ENCODE assay signal across 8 mouse cellular contexts in genomic region chr17:36257969-36258368, GRCm38 (mm10). TPM values are rescaled to one million over a fixed set of nuclear protein-coding genes. Genes with fewer than 3 reads are reported as not detected.
DNase-seq lines count a peak whose midpoint lies in the region; ATAC-seq lines count a peak whose summit lies in the region.

TSS of gene Rpp21 (minus strand) at chr17:36258069.

- no peak for DNase-seq in kidney, postnatal 25 days
- DNase-seq in adrenal gland, postnatal 25 days = no peak
- DNase-seq in gastrocnemius, postnatal 14 days = no peak
- DNase-seq in spleen, adult 18-20 months = no peak
- DNase-seq in lung, postnatal 36 days = no peak

- H3K4me2 ChIP-seq in kidney, embryonic 14.5 days (replicated peaks; ENCODE audit: low read depth, low read length) = peak within 1 kb of the TSS; percentile 44
- peak within 1 kb of the TSS; percentile 61 for H3K4me2 ChIP-seq in intestine, embryonic 15.5 days (replicated peaks)

- H3K27ac ChIP-seq in kidney, embryonic 14.5 days (ENCODE audit: low read depth, low read length) = peak within 1 kb of the TSS; percentile 74
- peak within 1 kb of the TSS; percentile 63 for H3K27ac ChIP-seq in intestine, embryonic 15.5 days

- peaks cover 32% of the 10 kb centered on the region for H3K36me3 ChIP-seq in kidney, embryonic 14.5 days (ENCODE audit: control insufficient read depth, insufficient read depth, low read length)
- H3K36me3 ChIP-seq in intestine, embryonic 15.5 days = peaks cover 15% of the 10 kb centered on the region; the same call in 1 of the 2 replicates

- H3K9ac ChIP-seq in kidney, embryonic 14.5 days (ENCODE audit: low read depth, low read length) = peak within 1 kb of the TSS; percentile 79
- H3K9ac ChIP-seq in intestine, embryonic 15.5 days = peak within 1 kb of the TSS; percentile 60

- intact Hi-C loops in gastrocnemius, postnatal 14 days (cut with DNase I; ENCODE audit: low total_unique reads) = no loop called here

- H3K4me3 ChIP-seq in kidney, embryonic 14.5 days (ENCODE audit: low read length) = peak within 1 kb of the TSS; percentile 83
- peak within 1 kb of the TSS; percentile 79 for H3K4me3 ChIP-seq in intestine, embryonic 15.5 days (replicated peaks)

- H3K4me1 ChIP-seq in kidney, embryonic 14.5 days (ENCODE audit: control insufficient read depth, insufficient read depth, low read length) = peaks cover 4% of the 10 kb centered on the region; the same call in 1 of the 2 replicates
- peaks cover 4% of the 10 kb centered on the region; the same call in 1 of the 2 replicates for H3K4me1 ChIP-seq in intestine, embryonic 15.5 days (replicated peaks)

- 48% methylated on average over 6 of the region's 6 CpGs for WGBS in kidney, embryonic 14.5 days
- WGBS in intestine, embryonic 15.5 days = 38% methylated on average over 6 of the region's 6 CpGs

- peak; percentile 13; the same call in 1 of the 2 replicates for ATAC-seq in kidney, embryonic 14.5 days (ENCODE audit: low FRiP score, low TSS enrichment)
- ATAC-seq in intestine, embryonic 15.5 days = peak; percentile 1; the same call in 1 of the 2 replicates
- no peak for ATAC-seq in megakaryocyte-erythroid progenitor cell, adult 5-6 weeks (replicated peaks; ENCODE audit: low FRiP score, low TSS enrichment, poor library complexity, severe bottlenecking)

- no peaks in the 10 kb centered on the region for H3K27me3 ChIP-seq in kidney, embryonic 14.5 days (ENCODE audit: control insufficient read depth, insufficient read depth, low read length)
- H3K27me3 ChIP-seq in intestine, embryonic 15.5 days (replicated peaks) = no peaks in the 10 kb centered on the region

- H3K9me3 ChIP-seq in kidney, embryonic 14.5 days (ENCODE audit: control insufficient read depth, low read length) = no peaks in the 10 kb centered on the region
- H3K9me3 ChIP-seq in intestine, embryonic 15.5 days = no peaks in the 10 kb centered on the region

RNA-seq across cellular contexts. Expression of gene Rpp21, which starts in this region (rescaled TPM):
- 120 and 163 TPM in 2 replicates for polyA plus RNA-seq in kidney, embryonic 14.5 days (2014; fragmentation: Nextera tagmentation; extraction: Ambion mirVana)
- 47.2 TPM in 2 replicates for total RNA-seq in adrenal gland, postnatal 25 days (2021)
- total RNA-seq in gastrocnemius, postnatal 14 days (2021) = 10 to 100 TPM; 22.5 to 23.4 TPM
- polyA plus RNA-seq in intestine, embryonic 15.5 days (2015; fragmentation: Nextera tagmentation; extraction: Ambion mirVana) = 124 and 141 TPM in 2 replicates
- total RNA-seq in megakaryocyte-erythroid progenitor cell, adult 5-6 weeks (2014; fragmentation: Nextera tagmentation) = 66.7 and 120 TPM in 2 replicates
- 56.9 and 68.9 TPM in 2 replicates for total RNA-seq in megakaryocyte-erythroid progenitor cell, adult 5-6 weeks (2017)
